Mouse (Mus musculus): Measurements from ENCODE around the gene Olfr1252. TPM values are rescaled to one million over a fixed set of nuclear protein-coding genes. Genes with fewer than 3 reads are reported as not detected.

The Olfr1252 gene
- polyA plus RNA-seq (2012; rRNA removed), result not detected in 2 replicates

DNA sequence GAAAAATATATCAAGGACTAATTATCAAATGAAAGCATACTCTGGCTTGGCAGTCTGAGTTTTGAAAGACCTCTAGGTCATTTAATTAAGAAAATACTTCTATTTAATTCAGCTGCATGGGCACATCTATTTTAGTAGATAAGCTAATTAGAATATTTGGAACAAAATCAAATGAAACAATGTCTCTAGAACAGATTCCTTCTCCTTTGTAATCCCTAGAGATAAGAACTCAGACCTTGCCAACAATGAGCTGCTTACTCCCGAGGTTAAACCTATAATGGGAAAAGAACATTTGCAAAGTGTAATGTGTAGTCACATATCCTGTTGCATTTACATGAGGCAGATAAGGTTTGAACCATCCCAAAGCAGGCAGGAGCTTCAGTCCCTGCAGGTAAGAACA is at the start of gene Olfr1252:
Olfr1252 (minus strand) TSS at position 101 of the 400 bp plus-strand sequence.

DNA sequence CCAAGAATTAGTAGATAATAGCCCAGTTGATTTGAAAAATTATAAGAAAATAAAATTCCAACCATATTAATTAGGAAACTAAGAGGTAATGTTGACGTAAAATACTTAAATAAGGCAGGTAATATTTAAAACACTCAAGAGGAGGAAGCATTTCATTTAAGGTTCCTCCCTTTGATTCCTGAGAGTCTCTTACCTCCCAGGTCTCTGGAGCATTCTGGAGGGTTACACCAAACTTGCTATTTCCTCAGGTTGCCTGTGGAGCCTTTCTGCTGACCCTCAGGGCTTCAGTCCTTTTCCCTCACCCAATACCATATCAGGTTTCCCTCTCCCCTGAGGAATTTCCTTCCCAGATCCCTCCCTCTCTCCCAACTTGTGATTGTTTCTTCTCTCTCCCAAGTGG is 32.2 kb upstream of the Olfr1252 start, which contains the start of gene Olfr1253:
Olfr1253 (minus strand) TSS at position 101 of the 400 bp plus-strand sequence.

DNA sequence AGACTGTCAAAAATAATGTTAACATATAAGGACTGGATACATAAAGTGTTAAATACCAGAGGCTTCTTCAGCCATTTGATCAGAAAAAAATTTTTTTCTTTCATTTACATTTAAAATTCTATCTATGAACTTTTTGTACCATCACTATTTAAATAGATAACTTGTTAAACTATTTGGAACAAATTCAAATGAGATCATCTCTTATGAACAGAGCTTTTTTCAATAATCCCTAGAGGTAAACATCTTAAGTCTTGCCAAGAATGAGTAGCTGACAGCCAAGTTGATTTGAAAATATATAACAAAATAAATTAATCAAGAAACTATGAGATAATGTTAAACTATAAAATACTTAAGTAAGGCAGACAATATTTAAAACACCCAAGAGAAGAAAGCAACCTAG is 53.0 kb downstream of the Olfr1252 start, which contains the start of gene Olfr1251:
Olfr1251 (minus strand) TSS at position 101 of the 400 bp plus-strand sequence.

Other genes with a start within 250 kb of the Olfr1252 start
- gene Olfr1241, start 237.9 kb downstream of the Olfr1252 start, polyA plus RNA-seq (2012; rRNA removed), result not detected in 2 replicates
- gene Olfr1242, start 226.7 kb downstream of the Olfr1252 start, polyA plus RNA-seq (2012; rRNA removed), result not detected in 2 replicates
- gene Olfr1243, start 193.5 kb downstream of the Olfr1252 start, polyA plus RNA-seq (2012; rRNA removed), result not detected in 2 replicates
- gene Olfr1245, start 146.6 kb downstream of the Olfr1252 start, polyA plus RNA-seq (2012; rRNA removed), result not detected in 2 replicates
- not detected in 2 replicates for gene Olfr1246, start 131.9 kb downstream of the Olfr1252 start, polyA plus RNA-seq (2012; rRNA removed)
- not detected in 2 replicates for gene Olfr1247, start 110.9 kb downstream of the Olfr1252 start, polyA plus RNA-seq (2012; rRNA removed)
- gene Olfr1248, start 106.8 kb downstream of the Olfr1252 start, polyA plus RNA-seq (2012; rRNA removed), result not detected in 2 replicates
- gene Olfr1249, start 90.0 kb downstream of the Olfr1252 start, polyA plus RNA-seq (2012; rRNA removed), result not detected in 2 replicates
- gene Olfr1250, start 63.5 kb downstream of the Olfr1252 start, polyA plus RNA-seq (2012; rRNA removed), result 0.01 TPM in 1 of 2 replicates, not detected in the other
- not detected in 2 replicates for gene Olfr1251, start 53.1 kb downstream of the Olfr1252 start, polyA plus RNA-seq (2012; rRNA removed)
- gene Olfr1253, start 32.1 kb upstream of the Olfr1252 start, polyA plus RNA-seq (2012; rRNA removed), result not detected in 2 replicates
- not detected in 2 replicates for gene Olfr1254, start 68.6 kb upstream of the Olfr1252 start, polyA plus RNA-seq (2012; rRNA removed)
- gene Olfr1255, start 87.0 kb upstream of the Olfr1252 start, polyA plus RNA-seq (2012; rRNA removed), result not detected in 2 replicates
- not detected in 2 replicates for gene Olfr1256, start 116.5 kb upstream of the Olfr1252 start, polyA plus RNA-seq (2012; rRNA removed)
- gene Olfr48, start 123.2 kb upstream of the Olfr1252 start, polyA plus RNA-seq (2012; rRNA removed), result 0.06 TPM in 1 of 2 replicates, not detected in the other
- gene Olfr1257, start 153.4 kb upstream of the Olfr1252 start, polyA plus RNA-seq (2012; rRNA removed), result not detected in 2 replicates
- gene Olfr1258, start 202.3 kb upstream of the Olfr1252 start, polyA plus RNA-seq (2012; rRNA removed), result not detected in 2 replicates
- gene Olfr1259, start 223.7 kb upstream of the Olfr1252 start, polyA plus RNA-seq (2012; rRNA removed), result not detected in 2 replicates
- gene Olfr1260, start 249.3 kb upstream of the Olfr1252 start, polyA plus RNA-seq (2012; rRNA removed), result not detected in 2 replicates